18 mouse cellular contexts compared by ENCODE assay signal in the genomic region with DNA sequence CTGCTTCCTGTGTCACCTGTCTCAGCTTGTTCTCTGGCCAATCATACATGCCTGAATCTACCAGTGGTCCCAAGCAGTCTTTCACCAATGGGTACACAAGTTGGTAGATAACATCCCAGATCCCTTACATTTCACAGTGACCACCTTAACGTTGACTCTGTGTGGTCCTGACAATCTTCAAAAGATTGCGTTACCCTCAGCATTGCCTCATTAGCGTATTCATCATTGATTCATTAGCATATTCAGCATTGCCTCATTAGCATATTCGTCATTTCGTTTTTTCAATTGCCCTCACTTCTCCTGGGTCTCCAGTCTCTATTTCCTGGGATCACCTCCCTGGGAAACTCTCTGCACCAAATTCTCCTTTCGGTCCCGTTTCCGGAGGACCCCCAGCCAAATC. TPM values are rescaled to one million over a fixed set of nuclear protein-coding genes. Genes with fewer than 3 reads are reported as not detected.
A peak's percentile ranks its signal among the peaks of the same experiment; 100 is the strongest.
DNase-seq lines count a peak whose midpoint lies in the region; ATAC-seq and TF ChIP-seq lines count a peak whose summit lies in the region.
"Had no signal": no experiment of that assay in that cellular context is flagged by ENCODE, and none has a peak within 500 bp of the region (broad histone marks: within the 10 kb centered on the region; RNA-seq: fewer than 3 reads in every experiment).

No protein-coding gene starts in this region.

- no peak overlapping the region for H3K4me2 ChIP-seq in heart, embryonic 15.5 days
- 0 out of 2 replicates have a peak overlapping the region, but pooled peaks have one; percentile 11 for H3K4me2 ChIP-seq in midbrain, embryonic 15.5 days
- H3K4me2 ChIP-seq in midbrain, embryonic 16.5 days (ENCODE audit: low read length) = no peak overlapping the region
- H3K4me2 ChIP-seq in forebrain, embryonic 15.5 days (replicated peaks) = peak overlapping the region; percentile 32
- no peak overlapping the region for H3K4me2 ChIP-seq in limb, embryonic 13.5 days (replicated peaks)

- H3K36me3 ChIP-seq in heart, embryonic 15.5 days = no peaks in the 10 kb centered on the region
- no peaks in the 10 kb centered on the region for H3K36me3 ChIP-seq in heart, adult 2 months (ENCODE audit: control insufficient read depth, insufficient read depth, low read length)
- H3K36me3 ChIP-seq in midbrain, embryonic 15.5 days (replicated peaks) = no peaks in the 10 kb centered on the region
- no peaks in the 10 kb centered on the region for H3K36me3 ChIP-seq in midbrain, embryonic 16.5 days (ENCODE audit: control insufficient read depth, insufficient read depth, low read length)
- no peaks in the 10 kb centered on the region for H3K36me3 ChIP-seq in forebrain, embryonic 15.5 days
- no peaks in the 10 kb centered on the region for H3K36me3 ChIP-seq in limb, embryonic 13.5 days

- DNase-seq in heart, adult 2 months = no peak
- DNase-seq in spleen, adult 18-20 months = no peak
- no peak for DNase-seq in cerebellum, adult 2 months
- DNase-seq: B cell, adult 2 months; cerebellum, adult 8-10 months; left cerebral cortex, postnatal 4 days; lung, adult 2 months; right cerebral cortex, postnatal 14 days; thymus, postnatal 25 days had no signal

- no peaks in the 10 kb centered on the region for H3K79me2 ChIP-seq in heart, adult 2 months (replicated peaks; ENCODE audit: control insufficient read depth, insufficient read depth, low read length)

- no peak for TF ChIP-seq POLR2A in heart, adult 2 months (IDR thresholded peaks at IDR 0.05; ENCODE audit: insufficient read depth, low read depth, low read length)
- no peak for TF ChIP-seq POLR2A in cerebellum, adult 2 months (IDR thresholded peaks at IDR 0.05; ENCODE audit: borderline replicate concordance, insufficient read depth, low read length)

- H3K4me3 ChIP-seq in heart, embryonic 15.5 days = no peak overlapping the region
- H3K4me3 ChIP-seq in heart, adult 2 months = no peak overlapping the region
- no peak overlapping the region for H3K4me3 ChIP-seq in midbrain, embryonic 15.5 days
- H3K4me3 ChIP-seq in midbrain, embryonic 16.5 days (ENCODE audit: low read depth, low read length) = no peak overlapping the region
- H3K4me3 ChIP-seq in forebrain, embryonic 15.5 days = 0 out of 2 replicates have a peak overlapping the region, but pooled peaks have one; percentile 1
- no peak overlapping the region for H3K4me3 ChIP-seq in limb, embryonic 13.5 days
- H3K4me3 ChIP-seq in cerebellum, adult 2 months (replicated peaks; ENCODE audit: insufficient read depth, low read depth, low read length) = no peak overlapping the region

- H3K27me3 ChIP-seq in heart, embryonic 15.5 days = no peaks in the 10 kb centered on the region
- no peaks in the 10 kb centered on the region for H3K27me3 ChIP-seq in heart, adult 2 months (ENCODE audit: control insufficient read depth, insufficient read depth, low read length)
- no peaks in the 10 kb centered on the region for H3K27me3 ChIP-seq in midbrain, embryonic 15.5 days (replicated peaks)
- H3K27me3 ChIP-seq in midbrain, embryonic 16.5 days (ENCODE audit: control insufficient read depth, insufficient read depth, low read depth, low read length) = no peaks in the 10 kb centered on the region
- H3K27me3 ChIP-seq in forebrain, embryonic 15.5 days = no peaks in the 10 kb centered on the region
- peaks cover 9% of the 10 kb centered on the region for H3K27me3 ChIP-seq in limb, embryonic 13.5 days
- no peaks in the 10 kb centered on the region; the same call in 1 of the 2 replicates for H3K27me3 ChIP-seq in cerebellum, adult 2 months (ENCODE audit: control insufficient read depth, insufficient read depth, low read length)

- no peak for TF ChIP-seq CTCF in heart, adult 2 months (IDR thresholded peaks at IDR 0.05)
- no peak for TF ChIP-seq CTCF in cerebellum, adult 2 months (IDR thresholded peaks at IDR 0.05; ENCODE audit: borderline replicate concordance, insufficient read depth, low read depth, low read length)

- H3K9me3 ChIP-seq in heart, embryonic 15.5 days (replicated peaks) = no peaks in the 10 kb centered on the region
- H3K9me3 ChIP-seq in midbrain, embryonic 15.5 days = no peaks in the 10 kb centered on the region
- H3K9me3 ChIP-seq in midbrain, embryonic 16.5 days (replicated peaks; ENCODE audit: control insufficient read depth, low read length, poor library complexity, severe bottlenecking) = no peaks in the 10 kb centered on the region
- no peaks in the 10 kb centered on the region for H3K9me3 ChIP-seq in forebrain, embryonic 15.5 days
- peaks cover 4% of the 10 kb centered on the region; the same call in 1 of the 2 replicates for H3K9me3 ChIP-seq in limb, embryonic 13.5 days

- H3K27ac ChIP-seq in heart, embryonic 15.5 days = peak overlapping the region; percentile 29; the same call in 1 of the 2 replicates
- no peak overlapping the region for H3K27ac ChIP-seq in heart, adult 2 months
- H3K27ac ChIP-seq in midbrain, embryonic 15.5 days = peak overlapping the region; percentile 1
- no peak overlapping the region for H3K27ac ChIP-seq in midbrain, embryonic 16.5 days (ENCODE audit: low read length)
- peak overlapping the region; percentile 32; the same call in 1 of the 2 replicates for H3K27ac ChIP-seq in forebrain, embryonic 15.5 days (replicated peaks)
- H3K27ac ChIP-seq in limb, embryonic 13.5 days = peak overlapping the region; percentile 44; the same call in 1 of the 2 replicates
- no peak overlapping the region for H3K27ac ChIP-seq in cerebellum, adult 2 months (ENCODE audit: insufficient read depth, low read length)

- TF ChIP-seq EP300 in heart, adult 2 months (IDR thresholded peaks at IDR 0.05; ENCODE audit: insufficient read depth, low read depth, low read length) = no peak

- no peak for ATAC-seq in heart, embryonic 15.5 days (replicated peaks; ENCODE audit: insufficient number of reproducible peaks, insufficient read depth, low FRiP score, low read depth)
- no peak for ATAC-seq in midbrain, embryonic 15.5 days (replicated peaks)
- ATAC-seq in midbrain, embryonic 16.5 days = no peak
- peak; percentile 46; the same call in 1 of the 2 replicates for ATAC-seq in forebrain, embryonic 15.5 days (replicated peaks)
- ATAC-seq in limb, embryonic 13.5 days (ENCODE audit: low FRiP score, low read depth) = no peak

- 81% methylated on average over 8 of the region's 8 CpGs for WGBS in heart, embryonic 15.5 days
- WGBS in heart, adult 2 months = 76% methylated on average over 8 of the region's 8 CpGs
- 56% methylated on average over 8 of the region's 8 CpGs for WGBS in midbrain, embryonic 15.5 days
- WGBS in midbrain, embryonic 16.5 days = 49% methylated on average over 8 of the region's 8 CpGs
- 27% methylated on average over 8 of the region's 8 CpGs for WGBS in forebrain, embryonic 15.5 days
- 81% methylated on average over 8 of the region's 8 CpGs for WGBS in limb, embryonic 13.5 days
- WGBS in cerebellum, adult 2 months = 23% methylated on average over 8 of the region's 8 CpGs

- H3K4me1 ChIP-seq in heart, embryonic 15.5 days (replicated peaks) = peaks cover 7% of the 10 kb centered on the region
- H3K4me1 ChIP-seq in heart, adult 2 months (ENCODE audit: control insufficient read depth, insufficient read depth, low read length) = no peaks in the 10 kb centered on the region
- H3K4me1 ChIP-seq in midbrain, embryonic 15.5 days = peaks cover 19% of the 10 kb centered on the region
- peaks cover 11% of the 10 kb centered on the region for H3K4me1 ChIP-seq in midbrain, embryonic 16.5 days (ENCODE audit: control insufficient read depth, insufficient read depth, low read length)
- peaks cover 22% of the 10 kb centered on the region for H3K4me1 ChIP-seq in forebrain, embryonic 15.5 days
- H3K4me1 ChIP-seq in limb, embryonic 13.5 days = peaks cover 40% of the 10 kb centered on the region
- H3K4me1 ChIP-seq in cerebellum, adult 2 months (ENCODE audit: control insufficient read depth, insufficient read depth, low read length) = no peaks in the 10 kb centered on the region

- intact Hi-C loops in heart, adult 2 months (cut with DNase I) = no loop called here

- no peak overlapping the region for H3K9ac ChIP-seq in heart, embryonic 15.5 days
- no peak overlapping the region for H3K9ac ChIP-seq in heart, adult 2 months (ENCODE audit: low read depth, low read length)
- H3K9ac ChIP-seq in midbrain, embryonic 15.5 days = no peak overlapping the region
- no peak overlapping the region for H3K9ac ChIP-seq in midbrain, embryonic 16.5 days (ENCODE audit: low read depth, low read length)
- H3K9ac ChIP-seq in forebrain, embryonic 15.5 days (replicated peaks) = no peak overlapping the region
- no peak overlapping the region for H3K9ac ChIP-seq in limb, embryonic 13.5 days

RNA-seq across cellular contexts. Expression of a gene that starts 55.5 kb away (rescaled TPM):
- 2.4 TPM in 2 replicates for polyA plus RNA-seq in heart, embryonic 15.5 days (2015; fragmentation: Nextera tagmentation; extraction: Ambion mirVana)
- total RNA-seq in heart, adult 2 months (2021) = not detected
- polyA plus RNA-seq in heart, adult 2 months (2012; rRNA removed) = 0.23 TPM in 1 of 2 replicates, not detected in the other
- polyA plus RNA-seq in midbrain, embryonic 15.5 days (2015; fragmentation: Nextera tagmentation; extraction: Ambion mirVana) = 0.10 and 0.20 TPM in 2 replicates
- 0.14 and 0.22 TPM in 2 replicates for polyA plus RNA-seq in midbrain, embryonic 16.5 days (2015; fragmentation: Nextera tagmentation; extraction: Ambion mirVana)
- 0.06 TPM in 1 of 2 replicates, not detected in the other for polyA plus RNA-seq in forebrain, embryonic 15.5 days (2015; fragmentation: Nextera tagmentation; extraction: Ambion mirVana)
- polyA plus RNA-seq in limb, embryonic 13.5 days (2015; fragmentation: Nextera tagmentation; extraction: Ambion mirVana) = 0.10 and 0.23 TPM in 2 replicates
- polyA plus RNA-seq in cerebellum, adult 2 months (2012; rRNA removed) = not detected in 2 replicates
- total RNA-seq: heart, adult 8-10 months; layer of hippocampus, postnatal 10 days; left cerebral cortex, postnatal 4 days; MEL; monocyte, adult 5-6 weeks had no signal
- polyA plus RNA-seq: lung, adult 2 months had no signal

Comparison
In these comparisons a context has a peak if more than half of its experiments do, and no peak if none do; other contexts are left out.
1. H3K27ac ChIP-seq: peak in heart, embryonic 15.5 days (single experiment), midbrain, embryonic 15.5 days (single experiment), forebrain, embryonic 15.5 days (single experiment) and limb, embryonic 13.5 days (single experiment); none in heart, adult 2 months (single experiment), midbrain, embryonic 16.5 days (single experiment) and cerebellum, adult 2 months (single experiment).
2. H3K4me2 ChIP-seq: peak in midbrain, embryonic 15.5 days (single experiment) and forebrain, embryonic 15.5 days (single experiment); none in heart, embryonic 15.5 days (single experiment), midbrain, embryonic 16.5 days (single experiment) and limb, embryonic 13.5 days (single experiment).